Mouse (Mus musculus) gastrocnemius, postnatal 36 days (tissue): ENCODE results near the gene Vps52. TPM values are rescaled to one million over a fixed set of nuclear protein-coding genes. Genes with fewer than 3 reads are reported as not detected.
A peak's percentile ranks its signal among the peaks of the same experiment; 100 is the strongest.
"Not testable (repeated sequence)": the region's sequence is repeated elsewhere in the genome, so short reads cannot be mapped to it uniquely, and the experiment has no call there.

Experiments
- DNase-seq, 2 experiments: peaks; one replicate each; pipeline ENCODE4 v3.0.0; 2022
- intact Hi-C: fragments of 180-260 bp; cut with DNase I; formaldehyde crosslinking; loops from one replicate; pipeline ENCODE4 v1.15.1; 2025
- total RNA-seq, 2 experiments: library from RNA; stranded (reverse); gene quantifications; 2 replicates each; pipeline ENCODE4 v1.2.3; 2021

Gene Vps52
- total RNA-seq, 2 experiments from 2014 or later: 30.5 to 30.6 TPM

- peak; percentile 77 to 80 for DNase-seq
- intact Hi-C loops: loop anchor here (2.0 kb wide), 1 partner anchor 14 kb away; the partner anchor contains the start of gene Vps52
These were observed 15.3 kb upstream of the Vps52 start, which contains the start of the genes Pfdn6 and Wdr46 for GRCm38 (mm10) chr17:33940206-33940805. Pfdn6 (minus strand) TSS chr17:33940343. Wdr46 (plus strand) TSS chr17:33940660.

GRCm38 (mm10) chr17:33940981-33941380 is 14.6 kb upstream of the Vps52 start:
- intact Hi-C loops: loop anchor here (2.0 kb wide), 1 partner anchor 14 kb away; the partner anchor contains the start of gene Vps52

GRCm38 (mm10) chr17:33941381-33941780 is 14.2 kb upstream of the Vps52 start:
- intact Hi-C loops: loop anchor here (2.0 kb wide), 1 partner anchor 13 kb away; the partner anchor contains the start of gene Vps52
- DNase-seq: no peak

More at GRCm38 (mm10) chr17:33940981-33941380, 14.6 kb upstream of the Vps52 start:
- DNase-seq: no peak

- intact Hi-C loops: no loop called here
- no peak for DNase-seq
These were observed 12.2 kb upstream of the Vps52 start for GRCm38 (mm10) chr17:33943454-33943853.

- no peak for DNase-seq
- intact Hi-C loops: no loop called here
These were observed 8.1 kb upstream of the Vps52 start for GRCm38 (mm10) chr17:33947430-33948089.

- intact Hi-C loops: no loop called here
- DNase-seq: peak in 1 of 2 experiments; percentile 11
These were observed 7.3 kb upstream of the Vps52 start for GRCm38 (mm10) chr17:33948090-33948904.

GRCm38 (mm10) chr17:33948905-33949537 is 6.6 kb upstream of the Vps52 start:
- intact Hi-C loops: no loop called here
- DNase-seq: no peak

GRCm38 (mm10) chr17:33950131-33950625 is 5.4 kb upstream of the Vps52 start:
- intact Hi-C loops: no loop called here

GRCm38 (mm10) chr17:33951021-33951946 is 4.3 kb upstream of the Vps52 start, which contains the start of gene B3galt4:
B3galt4 (minus strand) TSS chr17:33951488.
- intact Hi-C loops: no loop called here
- peak; percentile 52 to 59 for DNase-seq

More at GRCm38 (mm10) chr17:33950131-33950625, 5.4 kb upstream of the Vps52 start:
- DNase-seq: no peak

- intact Hi-C loops, DNase-seq: not testable (repeated sequence)
These were observed 3.6 kb upstream of the Vps52 start for GRCm38 (mm10) chr17:33952015-33952414.

GRCm38 (mm10) chr17:33952879-33953278 is 2.7 kb upstream of the Vps52 start:
- intact Hi-C loops: no loop called here
- DNase-seq: no peak

- intact Hi-C loops: no loop called here
- no peak for DNase-seq
These were observed 2.3 kb upstream of the Vps52 start for GRCm38 (mm10) chr17:33953310-33953709.

GRCm38 (mm10) chr17:33953961-33954565 is 1.5 kb upstream of the Vps52 start:
- intact Hi-C loops: loop anchor here (2.0 kb wide), 1 partner anchor 13 kb away; the partner anchor contains the start of genes Pfdn6 and Wdr46
- DNase-seq: no peak

- intact Hi-C loops: loop anchor here (2.0 kb wide), 1 partner anchor 14 kb away; the partner anchor contains the start of genes Pfdn6 and Wdr46
- DNase-seq: no peak
These were observed 712 bp upstream of the Vps52 start for GRCm38 (mm10) chr17:33954646-33955554.

GRCm38 (mm10) chr17:33956336-33956735 is 724 bp downstream of the Vps52 start:
- intact Hi-C loops: no loop called here

GRCm38 (mm10) chr17:33957493-33957892 is 1.9 kb downstream of the Vps52 start:
- intact Hi-C loops: no loop called here
- no peak for DNase-seq

More at GRCm38 (mm10) chr17:33956336-33956735, 724 bp downstream of the Vps52 start:
- no peak for DNase-seq

- peak in 1 of 2 experiments; percentile 11 for DNase-seq
- intact Hi-C loops: loop anchor here (2.0 kb wide), 1 partner anchor 62 kb away; no protein-coding TSS in a partner anchor
These were observed 2.8 kb downstream of the Vps52 start for GRCm38 (mm10) chr17:33958451-33958850.
